Comparison of ENCODE assay signal across 11 mouse cellular contexts in genomic region chr17:56468380-56468779, GRCm38 (mm10). TPM values are rescaled to one million over a fixed set of nuclear protein-coding genes. Genes with fewer than 3 reads are reported as not detected.
DNase-seq lines count a peak whose midpoint lies in the region; ATAC-seq and TF ChIP-seq lines count a peak whose summit lies in the region.
"Had no signal": no experiment of that assay in that cellular context is flagged by ENCODE, and none has a peak within 500 bp of the region (broad histone marks: within the 10 kb centered on the region; RNA-seq: fewer than 3 reads in every experiment).

No protein-coding gene starts in this region.

- peak overlapping the region; percentile 83 for H3K27ac ChIP-seq in heart, embryonic 13.5 days (replicated peaks)
- H3K27ac ChIP-seq in forebrain, embryonic 12.5 days = peak overlapping the region; percentile 97
- 0 out of 2 replicates have a peak overlapping the region, but pooled peaks have one; percentile 71 for H3K27ac ChIP-seq in midbrain, embryonic 10.5 days (replicated peaks)

- H3K4me1 ChIP-seq in heart, embryonic 13.5 days = peaks cover 68% of the 10 kb centered on the region
- H3K4me1 ChIP-seq in E14TG2a.4 (replicated peaks; ENCODE audit: low read depth, low read length) = peaks cover 80% of the 10 kb centered on the region
- H3K4me1 ChIP-seq in forebrain, embryonic 12.5 days = peaks cover 100% of the 10 kb centered on the region
- peaks cover 92% of the 10 kb centered on the region for H3K4me1 ChIP-seq in midbrain, embryonic 10.5 days

- no peaks in the 10 kb centered on the region for H3K9me3 ChIP-seq in heart, embryonic 13.5 days
- H3K9me3 ChIP-seq in E14TG2a.4 (ENCODE audit: low read length) = no peaks in the 10 kb centered on the region
- H3K9me3 ChIP-seq in forebrain, embryonic 12.5 days = no peaks in the 10 kb centered on the region
- peaks cover 6% of the 10 kb centered on the region; the same call in 1 of the 2 replicates for H3K9me3 ChIP-seq in midbrain, embryonic 10.5 days (replicated peaks)
- H3K9me3 ChIP-seq: limb, embryonic 12.5 days had no signal

- no peak overlapping the region for H3K4me3 ChIP-seq in heart, embryonic 13.5 days
- 0 out of 2 replicates have a peak overlapping the region, but pooled peaks have one; percentile 13 for H3K4me3 ChIP-seq in E14TG2a.4 (replicated peaks; ENCODE audit: low read length)
- 0 out of 2 replicates have a peak overlapping the region, but pooled peaks have one; percentile 1 for H3K4me3 ChIP-seq in forebrain, embryonic 12.5 days (replicated peaks)
- 0 out of 2 replicates have a peak overlapping the region, but pooled peaks have one; percentile 26 for H3K4me3 ChIP-seq in midbrain, embryonic 10.5 days
- H3K4me3 ChIP-seq: limb, embryonic 12.5 days had no signal

- peaks cover 27% of the 10 kb centered on the region for H3K27me3 ChIP-seq in heart, embryonic 13.5 days (replicated peaks)
- H3K27me3 ChIP-seq in E14TG2a.4 (ENCODE audit: insufficient read depth, low read length) = peaks cover 35% of the 10 kb centered on the region
- H3K27me3 ChIP-seq in forebrain, embryonic 12.5 days = peaks cover 13% of the 10 kb centered on the region; the same call in 1 of the 2 replicates
- peaks cover 34% of the 10 kb centered on the region for H3K27me3 ChIP-seq in midbrain, embryonic 10.5 days (ENCODE audit: low read depth, poor library complexity, severe bottlenecking)

- intact Hi-C loops in left cerebral cortex, postnatal 4 days (cut with DNase I) = no loop called here

- 87% methylated on average over 9 of the region's 9 CpGs for WGBS in heart, embryonic 13.5 days
- 93% methylated on average over 9 of the region's 9 CpGs for WGBS in forebrain, embryonic 12.5 days
- 90% methylated on average over 9 of the region's 9 CpGs for WGBS in midbrain, embryonic 10.5 days

- no peak for DNase-seq in heart, adult 9 months (ENCODE audit: low spot score in 2 of 2)
- no peak for DNase-seq in midbrain, embryonic 10.5 days (ENCODE audit: low spot score)
- no peak for DNase-seq in thymus, postnatal 4 days
- no peak for DNase-seq in adrenal gland, adult 18-20 months (ENCODE audit: low spot score in 2 of 2)
- DNase-seq in left cerebral cortex, postnatal 4 days = no peak
- DNase-seq: adrenal gland, adult 2 months had no signal

- 0 out of 2 replicates have a peak overlapping the region, but pooled peaks have one; percentile 8 for H3K9ac ChIP-seq in heart, embryonic 13.5 days
- H3K9ac ChIP-seq in forebrain, embryonic 12.5 days = no peak overlapping the region
- H3K9ac ChIP-seq: limb, embryonic 12.5 days had no signal

- 0 out of 2 replicates have a peak overlapping the region, but pooled peaks have one; percentile 76 for H3K4me2 ChIP-seq in heart, embryonic 13.5 days
- H3K4me2 ChIP-seq in forebrain, embryonic 12.5 days = peak overlapping the region; percentile 53; the same call in 1 of the 2 replicates

- TF ChIP-seq CTCF in E14TG2a.4 (conservative IDR thresholded peaks at IDR 0.05; ENCODE audit: low read length) = peak; percentile 12; the same call in 1 of the 2 replicates

- H3K36me3 ChIP-seq in heart, embryonic 13.5 days = no peaks in the 10 kb centered on the region; the same call in 1 of the 2 replicates
- H3K36me3 ChIP-seq in E14TG2a.4 (ENCODE audit: insufficient read depth, low read length) = 0 out of 2 replicates have a peak, but pooled peaks cover 3% of the 10 kb centered on the region
- H3K36me3 ChIP-seq in forebrain, embryonic 12.5 days (replicated peaks) = peaks cover 12% of the 10 kb centered on the region
- peaks cover 32% of the 10 kb centered on the region for H3K36me3 ChIP-seq in midbrain, embryonic 10.5 days

- ATAC-seq in heart, embryonic 13.5 days (ENCODE audit: extremely low read depth, insufficient number of reproducible peaks, low FRiP score, low TSS enrichment) = no peak
- ATAC-seq in forebrain, embryonic 12.5 days (ENCODE audit: low FRiP score) = no peak

RNA-seq across cellular contexts. Expression of gene Ptprs, which starts 7.9 kb away (rescaled TPM):
- 45.4 and 50.1 TPM in 2 replicates for polyA plus RNA-seq in heart, embryonic 13.5 days (2015; fragmentation: Nextera tagmentation; extraction: Ambion mirVana)
- 330 and 331 TPM in 2 replicates for polyA plus RNA-seq in forebrain, embryonic 12.5 days (2016; fragmentation: Nextera tagmentation; extraction: Ambion mirVana)
- polyA plus RNA-seq in midbrain, embryonic 10.5 days (2016; fragmentation: Nextera tagmentation; extraction: Ambion mirVana) = 89.7 and 131 TPM in 2 replicates
- total RNA-seq in adrenal gland, adult 18-20 months (2021) = 100 to 1,000 TPM; 130 to 188 TPM
- total RNA-seq in left cerebral cortex, postnatal 4 days (2021) = 100 to 1,000 TPM; 821 to 872 TPM

RNA-seq across cellular contexts. Expression of gene Znrf4, which starts 43.9 kb away (rescaled TPM):
- not detected in 2 replicates for polyA plus RNA-seq in heart, embryonic 13.5 days (2015; fragmentation: Nextera tagmentation; extraction: Ambion mirVana)
- not detected in 2 replicates for polyA plus RNA-seq in forebrain, embryonic 12.5 days (2016; fragmentation: Nextera tagmentation; extraction: Ambion mirVana)
- not detected in 2 replicates for polyA plus RNA-seq in midbrain, embryonic 10.5 days (2016; fragmentation: Nextera tagmentation; extraction: Ambion mirVana)
- total RNA-seq in adrenal gland, adult 18-20 months (2021) = not detected
- not detected for total RNA-seq in left cerebral cortex, postnatal 4 days (2021)
- total RNA-seq: adrenal gland, adult 2 months; CH12.LX had no signal
- polyA plus RNA-seq: adrenal gland, adult 2 months; limb, embryonic 12.5 days had no signal
